Mouse (Mus musculus): ENCODE data around the gene Ankrd26. TPM values are rescaled to one million over a fixed set of nuclear protein-coding genes. Genes with fewer than 3 reads are reported as not detected.

Gene Ankrd26
- total RNA-seq (2014; rRNA removed), result 7.7 and 8.2 TPM in 2 replicates
- polyA plus RNA-seq (2015; fragmentation: Nextera tagmentation; extraction: Ambion mirVana), result 13.2 and 15.3 TPM in 2 replicates

- ATAC-seq (ENCODE audit: low FRiP score), result peak; percentile 93
Measured at GRCm38 (mm10) chr6:118561745-118562609, at the start of gene Ankrd26. TSS of gene Ankrd26 (minus strand) at chr6:118562226.

GRCm38 (mm10) chr6:118608906-118609305 is 46.9 kb upstream of the Ankrd26 start:
- no peak overlapping the region for H3K4me3 ChIP-seq (ENCODE audit: low read depth, low read length)
- no peak overlapping the region for H3K9ac ChIP-seq (replicated peaks; ENCODE audit: low read length, poor library complexity, severe bottlenecking)
- no peaks in the 10 kb centered on the region for H3K4me1 ChIP-seq (ENCODE audit: insufficient read depth, low read length)
- no peak overlapping the region for H3K4me2 ChIP-seq (ENCODE audit: low read depth, low read length, poor library complexity, severe bottlenecking)
- WGBS, result 79% methylated on average over 6 of the region's 6 CpGs
- no peak for ATAC-seq (ENCODE audit: low FRiP score)
- H3K27ac ChIP-seq (ENCODE audit: low read depth, low read length), result no peak overlapping the region
- no peaks in the 10 kb centered on the region for H3K27me3 ChIP-seq (ENCODE audit: insufficient read depth, low read length)
- H3K36me3 ChIP-seq (ENCODE audit: insufficient read depth, low read length), result peaks cover 55% of the 10 kb centered on the region
- H3K9me3 ChIP-seq (ENCODE audit: low read length), result no peaks in the 10 kb centered on the region
- no peak for TF ChIP-seq CTCF (IDR thresholded peaks at IDR 0.05)
- DNase-seq (ENCODE audit: low spot score), result peak; percentile 16

More at GRCm38 (mm10) chr6:118561745-118562609, at the start of gene Ankrd26:
- peak within 1 kb of the TSS; percentile 81 for H3K4me3 ChIP-seq (ENCODE audit: low read depth, low read length)
- WGBS, result 3% methylated on average over 54 of the region's 54 CpGs
- H3K4me1 ChIP-seq (ENCODE audit: insufficient read depth, low read length), result peaks cover 3% of the 10 kb centered on the region; the same call in 1 of the 2 replicates
- H3K9me3 ChIP-seq (ENCODE audit: low read length), result no peaks in the 10 kb centered on the region
- H3K9ac ChIP-seq (replicated peaks; ENCODE audit: low read length, poor library complexity, severe bottlenecking), result peak within 1 kb of the TSS; percentile 76
- TF ChIP-seq CTCF (IDR thresholded peaks at IDR 0.05), result peak; percentile 8; the same call in 1 of the 2 replicates
- H3K4me2 ChIP-seq (ENCODE audit: low read depth, low read length, poor library complexity, severe bottlenecking), result peak within 1 kb of the TSS; percentile 94
- DNase-seq (ENCODE audit: low spot score), result peak; percentile 93
- H3K27ac ChIP-seq (ENCODE audit: low read depth, low read length), result peak within 1 kb of the TSS; percentile 80
- no peaks in the 10 kb centered on the region for H3K27me3 ChIP-seq (ENCODE audit: insufficient read depth, low read length)
- H3K36me3 ChIP-seq (ENCODE audit: insufficient read depth, low read length), result peaks cover 13% of the 10 kb centered on the region

GRCm38 (mm10) chr6:118605974-118606373 is 43.9 kb upstream of the Ankrd26 start:
- peak; percentile 34; the same call in 1 of the 2 replicates for TF ChIP-seq CTCF (IDR thresholded peaks at IDR 0.05)
- 79% methylated on average over 7 of the region's 7 CpGs for WGBS
- H3K4me2 ChIP-seq (ENCODE audit: low read depth, low read length, poor library complexity, severe bottlenecking), result no peak overlapping the region
- no peak for ATAC-seq (ENCODE audit: low FRiP score)
- peaks cover 59% of the 10 kb centered on the region for H3K36me3 ChIP-seq (ENCODE audit: insufficient read depth, low read length)
- no peak for DNase-seq (ENCODE audit: low spot score)
- no peaks in the 10 kb centered on the region for H3K4me1 ChIP-seq (ENCODE audit: insufficient read depth, low read length)
- no peaks in the 10 kb centered on the region for H3K9me3 ChIP-seq (ENCODE audit: low read length)
- no peak overlapping the region for H3K9ac ChIP-seq (replicated peaks; ENCODE audit: low read length, poor library complexity, severe bottlenecking)
- no peak overlapping the region for H3K4me3 ChIP-seq (ENCODE audit: low read depth, low read length)
- H3K27me3 ChIP-seq (ENCODE audit: insufficient read depth, low read length), result no peaks in the 10 kb centered on the region
- H3K27ac ChIP-seq (ENCODE audit: low read depth, low read length), result no peak overlapping the region

DNA sequence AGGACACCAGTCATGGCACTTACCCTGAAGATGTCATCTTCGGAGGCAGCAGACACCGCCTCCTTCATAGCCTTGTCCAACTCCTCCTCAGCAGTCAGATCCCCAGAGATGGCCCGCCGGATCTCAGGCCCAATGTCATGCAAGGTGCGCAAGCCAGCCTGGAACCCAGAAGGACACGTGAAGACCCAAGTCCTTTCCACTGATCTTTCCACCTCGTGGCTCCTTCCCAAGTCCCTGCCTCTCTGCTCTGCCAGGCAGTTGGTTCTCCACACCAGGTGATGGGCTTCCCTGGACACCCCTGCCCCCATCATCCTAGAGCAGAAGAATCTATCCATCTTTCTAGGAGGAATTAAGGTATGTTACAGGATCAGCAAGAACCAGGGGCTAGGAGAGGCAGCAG is 41.8 kb upstream of the Ankrd26 start:
- 90% methylated on average over 7 of the region's 7 CpGs for WGBS
- no peak for ATAC-seq (ENCODE audit: low FRiP score)
- no peak overlapping the region for H3K4me2 ChIP-seq (ENCODE audit: low read depth, low read length, poor library complexity, severe bottlenecking)
- H3K27me3 ChIP-seq (ENCODE audit: insufficient read depth, low read length), result no peaks in the 10 kb centered on the region
- H3K36me3 ChIP-seq (ENCODE audit: insufficient read depth, low read length), result peaks cover 55% of the 10 kb centered on the region
- H3K4me1 ChIP-seq (ENCODE audit: insufficient read depth, low read length), result no peaks in the 10 kb centered on the region
- no peaks in the 10 kb centered on the region for H3K9me3 ChIP-seq (ENCODE audit: low read length)
- DNase-seq (ENCODE audit: low spot score), result no peak
- TF ChIP-seq CTCF (IDR thresholded peaks at IDR 0.05), result no peak
- H3K27ac ChIP-seq (ENCODE audit: low read depth, low read length), result no peak overlapping the region
- H3K4me3 ChIP-seq (ENCODE audit: low read depth, low read length), result no peak overlapping the region
- H3K9ac ChIP-seq (replicated peaks; ENCODE audit: low read length, poor library complexity, severe bottlenecking), result no peak overlapping the region

GRCm38 (mm10) chr6:118595681-118596055 is 33.6 kb upstream of the Ankrd26 start:
- H3K4me3 ChIP-seq (ENCODE audit: low read depth, low read length), result no peak overlapping the region
- H3K27me3 ChIP-seq (ENCODE audit: insufficient read depth, low read length), result no peaks in the 10 kb centered on the region
- no peak for ATAC-seq (ENCODE audit: low FRiP score)
- 54% methylated on average over 9 of the region's 9 CpGs for WGBS
- no peak for TF ChIP-seq CTCF (IDR thresholded peaks at IDR 0.05)
- no peak overlapping the region for H3K4me2 ChIP-seq (ENCODE audit: low read depth, low read length, poor library complexity, severe bottlenecking)
- no peak overlapping the region for H3K27ac ChIP-seq (ENCODE audit: low read depth, low read length)
- peak; percentile 18 for DNase-seq (ENCODE audit: low spot score)
- H3K9me3 ChIP-seq (ENCODE audit: low read length), result no peaks in the 10 kb centered on the region
- no peaks in the 10 kb centered on the region for H3K4me1 ChIP-seq (ENCODE audit: insufficient read depth, low read length)
- H3K9ac ChIP-seq (replicated peaks; ENCODE audit: low read length, poor library complexity, severe bottlenecking), result no peak overlapping the region
- H3K36me3 ChIP-seq (ENCODE audit: insufficient read depth, low read length), result peaks cover 35% of the 10 kb centered on the region

All from midbrain, postnatal 0 days (tissue).